Mouse (Mus musculus) kidney, postnatal 14 days (tissue): ENCODE results near the gene Isx.

Experiments
- DNase-seq: peaks from one replicate; pipeline ENCODE4 v3.0.0; 2022; ENCODE audit warnings: mixed read lengths

Gene Isx

DNA sequence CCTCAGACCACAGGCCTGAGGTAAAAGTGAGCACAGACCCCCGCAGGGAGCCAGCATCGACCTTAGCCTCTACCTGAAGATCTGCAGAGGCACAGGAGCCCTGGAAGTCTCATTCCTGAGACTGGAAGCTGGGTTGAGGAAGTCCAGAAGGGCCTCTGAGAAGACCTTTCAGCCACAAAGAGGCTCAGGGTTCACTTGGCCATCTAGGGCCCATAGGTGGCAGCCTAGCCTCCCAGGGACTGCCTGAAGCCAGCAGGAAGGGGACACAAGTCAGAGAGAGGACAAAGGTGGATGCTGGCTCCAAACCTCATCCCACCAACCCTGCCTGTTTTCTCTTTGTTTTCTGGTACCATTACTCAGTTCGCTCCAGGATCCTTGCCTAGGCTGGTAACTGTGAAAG is at the start of gene Isx:
Isx (plus strand) TSS at position 234 of the 400 bp plus-strand sequence.
- DNase-seq = no peak

DNA sequence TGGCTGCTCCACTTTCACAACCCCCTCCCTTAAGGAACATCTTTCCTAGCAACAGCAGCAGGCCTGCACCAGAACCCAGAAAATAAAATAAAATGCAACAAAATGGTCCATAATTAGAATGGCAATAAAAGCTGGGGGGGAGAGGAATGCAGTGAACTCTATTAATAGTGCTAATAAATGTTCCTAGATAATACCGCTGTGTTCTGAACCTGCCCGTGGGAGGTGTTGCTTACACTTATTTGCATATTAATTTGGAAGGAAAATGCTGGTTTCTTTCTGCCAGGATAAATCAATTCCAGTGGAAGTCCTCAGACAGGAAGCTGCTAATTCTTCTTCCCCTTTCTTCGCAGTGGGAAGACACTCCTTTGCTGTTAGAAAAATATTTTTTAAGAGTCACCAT is 45.3 kb upstream of the Isx start:
- DNase-seq = no peak

DNA sequence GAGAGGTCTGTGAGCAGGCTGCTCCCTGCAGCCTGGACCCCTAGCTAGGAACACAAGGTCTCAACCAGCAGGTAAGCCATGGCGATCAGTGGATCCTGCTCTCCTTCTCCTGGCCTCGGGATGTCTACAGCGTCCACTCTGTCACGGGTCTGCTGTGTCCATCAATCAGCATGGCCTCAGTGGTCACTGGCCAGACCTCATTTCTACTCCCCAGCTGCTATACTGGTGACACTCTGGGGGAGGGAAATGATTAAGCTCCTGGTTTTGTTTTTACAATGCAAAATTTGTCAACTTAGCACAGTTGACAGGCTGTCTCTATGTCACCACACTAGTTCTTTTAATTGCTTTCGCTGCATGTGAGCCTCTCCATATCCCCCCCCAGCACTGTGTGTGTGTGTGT is 41.7 kb upstream of the Isx start:
- no peak for DNase-seq

DNA sequence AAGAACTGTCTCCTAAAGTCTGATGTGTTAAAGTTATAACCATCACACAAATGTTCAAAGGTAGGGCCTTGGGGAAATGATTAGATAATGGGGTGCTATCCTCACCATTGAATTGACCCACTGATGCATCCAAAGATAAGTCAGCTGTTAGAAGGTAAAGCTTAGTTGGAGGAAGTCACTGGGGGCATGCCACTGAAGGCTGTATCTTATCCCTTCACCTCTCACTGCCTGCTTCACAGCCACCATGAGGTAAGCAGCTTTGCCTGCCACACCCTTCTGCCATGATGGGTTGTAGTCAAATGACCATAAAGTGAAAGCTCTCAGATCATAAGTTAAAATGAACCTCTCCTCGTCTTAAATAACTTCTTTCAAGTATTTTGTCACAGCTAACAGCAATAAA is 38.7 kb upstream of the Isx start:
- no peak for DNase-seq

DNA sequence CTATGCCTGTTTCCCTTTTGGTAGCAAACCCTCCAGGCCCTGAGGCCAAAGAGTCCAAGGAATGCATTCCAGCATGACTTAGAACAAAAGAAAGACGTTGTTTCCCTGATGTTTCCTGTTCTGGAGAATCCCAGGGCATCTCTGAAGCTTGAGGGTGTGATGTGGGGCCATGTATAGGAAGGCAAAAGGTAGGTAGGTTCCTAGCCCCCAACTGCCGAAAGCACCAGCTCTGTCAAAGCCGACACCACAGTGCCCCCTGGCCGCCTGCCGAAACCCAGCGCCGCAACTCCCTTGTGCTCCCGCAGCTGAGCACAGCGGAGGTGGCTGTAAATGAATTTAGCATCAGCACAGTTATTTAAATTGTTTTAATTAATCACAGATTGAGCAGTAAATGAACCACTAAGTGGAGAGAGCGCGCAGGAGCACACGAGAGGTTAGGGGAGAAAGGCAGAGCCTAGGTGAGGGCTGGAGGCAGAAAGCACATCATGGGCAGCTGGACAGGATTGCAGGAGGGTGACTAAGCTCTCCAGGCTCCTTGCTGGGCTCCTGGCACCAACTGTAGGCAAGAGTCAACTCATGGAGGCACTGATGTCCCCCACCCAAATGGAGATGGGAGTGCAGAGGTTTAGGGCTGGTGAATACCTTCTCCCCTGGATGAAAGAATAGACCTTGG is 25.5 kb upstream of the Isx start:
- no peak for DNase-seq

DNA sequence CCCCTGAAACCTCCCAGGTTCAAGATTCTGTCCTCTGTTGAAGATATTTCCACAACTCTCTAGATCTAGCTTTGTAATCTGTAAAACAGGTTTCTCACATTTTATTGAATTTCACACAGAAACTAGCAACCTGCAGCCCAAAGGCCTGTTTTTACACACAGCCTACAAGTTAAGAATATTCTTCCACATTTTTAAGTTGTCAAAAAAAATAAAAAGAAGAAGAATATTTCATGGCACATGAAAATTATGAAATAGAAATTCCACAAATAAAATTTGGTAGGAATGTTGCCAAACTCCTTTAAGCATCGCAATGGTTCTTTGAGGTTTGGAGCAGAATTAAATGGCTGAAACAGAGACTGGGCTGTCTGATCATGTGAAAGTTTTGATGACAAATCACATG is 24.3 kb upstream of the Isx start:
- DNase-seq = no peak

DNA sequence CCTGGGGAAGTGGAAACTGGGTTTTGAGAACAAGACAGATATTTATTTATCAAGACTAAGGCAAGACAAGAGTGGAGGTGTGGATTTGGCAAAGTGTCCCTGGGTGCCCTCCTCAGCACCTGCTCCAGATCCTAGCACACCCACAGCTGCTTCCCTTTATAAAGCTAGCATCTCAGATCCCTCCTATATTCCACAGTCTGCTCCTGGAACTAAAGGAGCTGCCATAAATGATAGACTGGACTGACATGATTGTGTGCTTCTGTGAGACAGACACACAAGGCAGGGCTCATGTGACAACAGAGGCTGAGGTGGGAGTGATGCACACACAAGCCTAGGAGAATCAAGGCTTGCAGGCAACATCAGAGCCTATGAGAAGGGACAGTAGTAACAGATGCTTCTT is 22.0 kb upstream of the Isx start:
- DNase-seq = no peak

DNA sequence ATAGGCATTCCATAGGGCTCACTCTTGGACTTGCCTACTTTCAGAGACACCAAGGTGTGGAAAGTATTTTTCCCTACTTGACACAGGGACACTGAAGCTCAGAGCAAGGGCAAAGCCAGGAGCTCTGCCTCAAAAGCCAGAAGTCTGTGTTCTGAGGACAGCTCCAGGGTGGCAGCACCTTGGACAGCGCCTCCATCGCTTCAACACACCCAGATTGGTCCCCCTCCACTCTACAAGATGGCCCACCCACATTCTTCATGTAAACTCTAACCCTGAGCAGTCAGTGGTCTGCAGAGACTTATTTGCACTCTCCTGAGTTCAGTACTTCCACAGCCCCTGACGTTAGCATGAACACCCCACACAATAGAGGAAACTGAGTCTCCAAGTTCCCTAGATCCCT is 21.1 kb upstream of the Isx start:
- no peak for DNase-seq

DNA sequence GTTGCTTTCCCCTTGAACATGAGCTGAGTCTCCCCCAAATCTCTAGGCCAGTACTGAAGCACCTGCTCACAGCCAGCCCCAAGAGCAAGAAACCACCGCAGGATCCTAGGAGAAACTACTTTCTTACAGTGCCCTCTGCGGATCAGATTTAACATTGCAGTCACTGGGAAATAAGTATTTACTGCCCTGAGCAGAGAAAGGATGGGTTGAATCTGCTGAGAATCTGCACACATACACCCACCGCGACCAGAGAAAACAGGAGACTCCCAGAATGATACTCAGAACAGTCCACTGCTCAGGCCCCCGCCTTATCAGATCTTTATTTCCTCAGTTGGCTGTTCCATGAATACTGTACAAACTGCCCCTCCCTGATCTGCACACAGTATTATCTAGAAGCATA is 19.5 kb upstream of the Isx start:
- DNase-seq = peak; percentile 19

DNA sequence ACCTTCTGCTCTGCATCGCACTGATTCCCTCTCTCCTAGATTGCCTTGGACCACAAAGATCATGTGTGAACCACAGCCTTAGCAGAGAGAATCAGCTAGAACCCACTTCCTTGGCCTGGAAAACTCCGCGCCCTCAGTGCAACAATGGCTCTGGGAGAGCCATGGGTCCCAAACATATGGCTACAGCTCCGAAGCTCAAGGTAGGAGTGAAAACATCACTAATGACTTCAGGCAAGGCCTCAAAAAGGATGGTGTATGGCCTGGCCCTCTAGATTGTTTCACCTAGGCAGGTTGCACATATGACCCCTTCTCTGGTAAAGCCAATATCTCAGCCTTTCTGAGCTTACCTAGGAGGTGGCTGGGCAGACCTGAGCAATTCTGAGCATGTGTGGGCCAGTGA is 18.2 kb upstream of the Isx start:
- no peak for DNase-seq

DNA sequence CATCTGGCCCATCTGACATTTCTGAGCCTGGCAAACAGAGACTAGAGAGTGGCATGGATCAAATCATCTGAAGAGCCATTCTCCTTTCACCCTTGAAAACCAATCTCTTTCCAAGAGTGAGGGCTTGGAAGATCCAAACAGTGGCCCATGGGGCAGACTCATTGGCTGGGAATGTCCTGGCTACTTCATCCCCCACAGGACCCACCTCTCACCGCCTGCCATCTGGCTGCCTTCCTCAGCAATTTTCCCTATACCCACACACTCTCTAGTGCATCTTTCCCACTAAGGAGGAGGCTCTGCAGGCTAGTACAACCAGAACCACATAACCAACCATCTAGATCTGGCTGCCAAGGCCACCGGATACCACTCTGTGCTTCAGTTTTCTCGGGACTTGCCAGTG is 17.6 kb upstream of the Isx start:
- DNase-seq = no peak

DNA sequence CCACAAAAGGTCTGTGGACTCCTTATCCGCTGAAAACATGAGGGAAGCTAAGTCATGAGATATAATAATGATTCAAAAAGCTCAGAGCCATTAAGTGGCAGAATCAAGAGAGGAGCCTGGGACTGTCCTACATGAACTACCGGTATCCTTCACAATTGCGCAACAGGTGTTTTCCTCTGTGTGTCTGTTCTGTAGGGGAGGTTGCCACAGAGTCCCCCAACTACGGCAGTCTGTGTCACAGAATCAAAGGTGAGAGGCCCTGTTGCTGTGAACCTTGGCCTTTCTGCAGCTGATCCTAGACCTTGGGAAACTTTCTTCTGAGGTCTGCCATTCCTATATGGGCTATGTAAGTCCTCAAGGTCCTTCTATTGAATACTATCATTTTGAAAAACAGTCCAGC is 13.7 kb upstream of the Isx start:
- no peak for DNase-seq

DNA sequence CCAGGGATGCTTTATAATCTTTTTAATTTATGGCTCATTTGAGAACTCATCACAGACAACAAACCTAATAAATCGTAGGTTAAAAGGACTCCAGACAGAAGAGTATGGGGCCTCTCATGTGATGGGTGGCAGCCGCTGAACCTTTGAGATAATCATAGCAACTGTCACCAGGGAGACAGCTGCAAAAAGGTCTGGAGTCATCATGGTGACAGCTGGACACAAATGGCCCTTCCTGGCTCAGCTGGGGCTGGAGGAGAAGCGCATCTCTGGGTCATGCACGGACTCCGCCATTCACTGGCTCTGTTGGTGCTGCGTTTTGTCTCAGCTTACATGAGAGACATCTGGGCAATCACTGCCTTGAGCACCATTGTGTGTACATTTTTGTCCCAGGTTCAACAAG is 12.5 kb upstream of the Isx start:
- DNase-seq = peak; percentile 32

DNA sequence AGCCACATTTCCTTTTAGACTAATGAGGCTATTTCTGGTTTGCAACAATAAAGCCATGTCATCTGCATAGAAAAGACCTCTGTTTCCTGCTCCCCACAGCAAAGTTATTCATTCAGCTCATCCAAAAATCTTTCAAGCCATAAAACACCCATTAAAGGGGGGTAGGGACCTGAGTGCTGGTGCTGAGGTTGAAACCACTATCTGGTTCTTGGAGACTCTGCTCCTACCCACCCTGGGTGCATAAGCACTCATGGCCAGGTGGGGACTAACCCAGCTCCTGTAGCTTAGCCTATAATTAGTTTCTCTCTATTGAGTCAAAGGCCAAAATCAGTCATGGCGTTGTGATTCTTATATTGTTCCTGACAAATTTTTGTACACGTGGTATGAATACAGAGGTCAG is 10.4 kb upstream of the Isx start:
- DNase-seq = no peak

DNA sequence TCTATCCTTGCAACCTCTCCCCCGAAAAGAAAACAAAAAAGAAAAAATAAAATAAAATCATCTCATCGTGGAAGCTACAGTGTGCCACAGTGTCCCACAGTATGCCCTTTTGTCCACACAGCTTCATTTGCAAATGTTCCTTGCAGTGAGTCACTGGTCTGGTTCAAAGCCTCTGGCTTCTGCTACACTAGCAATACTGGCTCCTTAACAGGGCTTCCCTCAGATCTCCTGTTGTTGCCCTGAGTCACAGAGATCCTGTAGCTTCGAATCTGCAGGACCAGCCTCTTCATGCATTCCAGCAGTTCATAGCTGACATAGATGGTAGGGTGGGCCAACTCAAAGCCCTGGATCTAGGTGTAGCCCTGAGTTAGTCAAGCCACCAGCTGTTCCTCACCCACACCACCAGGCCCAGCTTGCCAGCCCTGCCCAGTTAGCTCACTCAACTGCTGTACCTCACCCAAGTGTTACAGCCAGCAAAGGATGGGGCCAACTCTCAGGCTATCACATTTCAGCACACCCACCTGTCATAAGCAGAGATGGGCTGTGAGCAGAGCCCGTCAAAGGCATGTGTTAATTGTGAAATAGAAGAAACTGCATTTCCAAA is 2.5 kb upstream of the Isx start:
- no peak for DNase-seq

DNA sequence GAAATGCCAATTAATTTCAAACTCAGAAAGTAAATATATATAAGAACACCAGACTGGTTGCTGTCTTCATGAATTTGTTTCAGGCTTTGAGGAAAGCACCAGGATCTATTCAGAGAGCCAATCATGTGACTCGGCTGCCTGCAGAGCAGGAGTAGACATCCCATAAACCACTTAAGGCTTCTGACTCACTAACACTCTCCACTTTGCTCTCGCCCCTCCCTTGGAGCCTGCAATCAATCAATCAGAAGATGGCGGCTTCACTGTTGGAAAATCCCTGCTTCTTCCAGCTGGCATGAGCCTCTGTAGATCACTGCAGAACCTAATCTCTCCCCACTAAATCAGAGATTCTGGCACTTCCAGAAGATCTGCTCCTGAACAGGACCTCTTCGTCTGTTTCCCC is 1.3 kb upstream of the Isx start:
- no peak for DNase-seq

DNA sequence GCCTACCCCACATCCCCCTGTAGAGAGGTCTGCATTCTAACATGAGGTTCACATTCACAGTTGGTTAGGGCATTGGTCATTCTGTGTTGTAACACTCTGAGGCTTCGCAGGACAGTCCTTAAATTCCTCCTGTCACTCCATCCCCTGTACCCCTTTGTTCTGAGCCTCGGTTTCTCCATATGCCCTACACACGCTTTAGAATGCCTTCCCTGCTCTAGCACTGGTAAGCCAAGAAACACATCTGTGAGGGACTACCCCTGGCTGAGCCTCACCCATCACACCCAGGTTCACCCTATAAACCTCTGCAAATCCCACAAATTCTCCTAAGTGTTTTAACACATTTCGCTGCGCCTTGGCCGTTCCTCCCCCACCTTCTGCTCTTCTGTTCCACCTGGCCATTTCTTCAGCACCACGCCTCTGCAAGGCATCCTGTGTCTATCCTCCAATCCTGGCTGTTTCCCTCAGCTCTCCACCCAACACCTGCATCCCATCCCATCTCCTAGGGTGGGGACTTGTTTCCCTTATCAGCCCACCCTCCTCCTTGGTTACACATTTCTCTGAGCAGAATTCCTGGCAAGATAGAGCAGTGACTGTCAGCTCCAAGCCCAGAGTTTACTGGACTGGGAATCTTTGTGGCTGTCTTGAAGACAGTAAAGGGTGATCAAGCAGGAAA is 686 bp upstream of the Isx start:
- DNase-seq = no peak

DNA sequence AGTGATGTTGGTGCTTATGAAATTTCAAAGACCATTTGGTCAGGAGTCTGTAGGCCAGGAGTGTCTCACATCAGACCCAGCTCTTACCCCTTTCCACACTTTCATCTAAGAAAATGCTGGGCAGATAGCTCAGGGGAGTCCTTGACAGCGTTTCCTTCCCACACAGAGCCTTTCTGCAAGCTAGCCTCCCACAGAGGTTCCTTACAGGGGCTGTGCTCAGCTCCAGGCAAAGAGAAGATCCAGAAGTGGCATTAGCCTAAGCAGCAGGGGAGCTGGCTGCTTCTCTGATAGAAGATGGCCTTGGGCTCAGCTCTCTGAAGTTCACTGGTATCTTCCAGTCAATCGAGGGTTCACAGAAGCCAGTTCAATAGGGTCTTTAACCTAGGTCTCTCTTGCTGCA is 1.6 kb downstream of the Isx start:
- DNase-seq = no peak

DNA sequence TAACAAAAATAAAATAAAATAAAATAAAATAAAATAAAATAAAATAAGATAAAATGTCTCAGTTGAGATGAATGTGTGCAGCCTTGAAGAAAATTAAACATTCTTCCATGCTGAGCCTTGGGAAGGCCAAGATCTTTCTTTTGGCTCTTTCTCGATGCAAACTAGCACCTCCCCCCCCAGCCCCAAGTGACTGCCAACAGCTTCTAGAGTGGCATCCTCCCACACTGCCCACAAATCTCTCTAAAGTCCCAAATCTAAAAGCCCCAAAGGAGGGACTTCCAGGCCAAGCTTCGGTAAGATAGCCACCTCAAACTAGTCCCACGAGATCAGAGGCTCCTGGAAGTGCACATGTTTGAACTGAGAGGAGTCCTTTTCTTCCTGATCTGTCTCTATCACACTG is 5.7 kb downstream of the Isx start:
- no peak for DNase-seq

DNA sequence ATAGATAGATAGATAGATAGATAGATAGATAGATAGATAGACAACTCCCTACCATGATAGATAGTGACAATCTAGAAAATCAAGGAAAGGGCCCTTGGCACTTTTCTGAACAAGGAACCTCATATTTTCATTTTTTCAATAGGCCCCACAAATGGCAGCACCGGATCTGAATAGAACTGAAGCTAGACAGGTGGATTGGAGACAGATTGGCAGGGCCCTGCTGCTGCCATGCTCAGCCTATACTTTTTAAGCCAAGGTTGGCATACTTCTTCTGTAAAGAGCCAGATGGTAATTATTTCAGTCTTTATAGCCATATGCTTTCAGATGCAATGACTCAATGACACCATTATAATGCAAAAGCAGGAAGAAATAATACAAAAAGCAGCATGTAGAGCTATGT is 15.8 kb downstream of the Isx start:
- DNase-seq = no peak

DNA sequence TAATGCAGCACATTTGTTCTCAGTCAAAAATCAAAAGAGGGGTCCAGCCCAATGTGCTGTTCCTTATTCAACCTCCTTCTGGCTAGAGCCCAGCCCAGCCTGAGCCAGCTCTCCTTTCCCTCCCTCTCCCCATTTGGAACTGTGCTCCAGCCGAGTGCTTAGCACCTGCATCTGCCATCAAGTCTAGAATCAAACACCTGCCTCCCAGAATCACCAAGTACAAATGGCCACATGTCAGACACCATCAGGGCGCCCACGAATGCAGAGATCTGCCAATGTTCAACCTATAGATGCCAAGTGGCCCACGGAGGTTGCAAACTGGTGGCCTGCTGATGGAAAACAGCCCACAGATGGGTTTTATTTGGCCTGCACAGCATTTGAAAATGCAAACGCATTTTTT is 18.1 kb downstream of the Isx start:
- DNase-seq = no peak

DNA sequence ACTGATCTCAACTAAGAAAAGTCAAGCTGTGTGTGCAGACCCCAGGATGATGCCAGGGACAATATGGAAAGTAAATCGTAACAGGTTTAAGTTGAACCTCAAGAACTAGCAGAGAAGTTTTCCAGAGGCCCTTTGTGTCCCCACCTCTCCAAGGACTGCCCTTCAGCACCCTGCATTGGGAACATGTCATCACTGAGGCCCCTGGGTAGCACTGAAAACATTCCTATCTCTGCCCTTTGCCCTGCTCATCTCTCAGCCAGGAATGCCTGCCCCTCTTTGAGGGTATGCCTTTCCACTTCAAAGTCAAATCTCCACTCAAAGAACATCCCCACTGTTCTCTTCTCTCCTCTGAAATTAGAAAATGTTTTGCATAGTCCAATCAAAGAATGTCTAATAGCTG is 23.3 kb downstream of the Isx start:
- DNase-seq = no peak

DNA sequence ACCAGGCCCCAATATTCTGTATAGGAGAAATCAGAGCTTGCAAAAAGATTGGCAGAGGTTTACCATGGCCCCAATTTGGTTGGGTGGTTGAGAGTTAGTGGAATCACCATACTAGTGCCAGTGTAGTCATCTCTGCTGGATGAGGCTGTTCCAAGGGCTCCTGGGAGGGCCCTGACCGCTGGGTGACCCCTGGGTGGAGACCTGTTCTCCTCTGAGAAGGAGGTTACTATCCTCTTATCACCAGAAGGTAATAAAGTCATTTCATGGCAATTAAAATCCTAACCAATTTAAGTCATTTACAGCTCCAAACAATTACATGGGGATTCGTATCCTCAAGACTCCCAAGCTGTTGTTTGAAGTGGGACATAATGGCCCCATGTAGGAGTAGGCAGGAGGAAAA is 24.3 kb downstream of the Isx start:
- DNase-seq = no peak

DNA sequence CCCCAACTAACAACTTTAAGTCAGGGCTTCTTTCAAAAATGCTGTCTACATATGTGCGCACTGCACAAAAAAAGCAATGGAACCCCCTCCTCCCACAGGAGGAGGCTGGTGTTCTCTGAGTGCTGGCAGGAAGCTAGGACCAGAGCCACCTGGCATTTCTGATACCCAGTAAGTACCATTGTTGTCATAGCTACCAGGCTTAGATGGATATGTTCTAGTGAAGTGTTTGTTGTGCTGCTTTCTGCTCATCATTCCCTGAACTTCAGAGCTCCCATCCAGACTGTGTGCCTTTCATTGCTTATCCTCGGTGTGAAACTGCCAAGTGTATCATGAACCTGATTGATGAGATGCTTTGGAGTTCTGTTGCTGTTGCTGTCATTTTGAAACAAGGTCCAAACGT is 26.8 kb downstream of the Isx start:
- no peak for DNase-seq

DNA sequence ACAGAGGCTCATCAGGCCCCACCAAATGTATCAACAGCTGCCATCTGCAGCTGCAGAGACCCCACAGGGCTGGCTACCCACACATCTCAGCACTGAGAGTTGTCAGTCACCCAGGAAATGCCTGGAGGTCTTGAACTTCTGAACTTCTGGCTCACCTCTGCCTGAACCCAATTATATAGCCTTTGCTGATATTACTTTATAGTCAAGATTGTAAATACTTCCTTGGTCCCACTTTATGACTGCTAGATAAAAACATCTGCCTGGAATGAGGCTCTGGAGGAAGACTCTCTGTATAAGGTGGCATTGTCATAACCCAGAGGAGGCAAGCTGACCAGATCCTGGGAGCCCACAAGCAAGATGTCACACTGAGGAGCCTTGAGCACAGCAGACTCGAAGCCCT is 28.8 kb downstream of the Isx start:
- no peak for DNase-seq
